Mouse (Mus musculus) R1 (cell line): Measurements from ENCODE around the gene Snx20.

Experiments
- DNase-seq: peaks from one replicate; pipeline ENCODE4 v3.0.0-alpha.2; 2018; ENCODE audit warnings: low read depth, low spot score

Snx20 gene

GRCm38 (mm10) chr8:88642734-88643564, 7.0 kb upstream of the Snx20 start:
- no peak for DNase-seq

GRCm38 (mm10) chr8:88638908-88639307, 3.0 kb upstream of the Snx20 start:
- no peak for DNase-seq

GRCm38 (mm10) chr8:88637092-88638000, 1.4 kb upstream of the Snx20 start:
- no peak for DNase-seq

- no peak for DNase-seq
These were observed 2.6 kb downstream of the Snx20 start for GRCm38 (mm10) chr8:88633343-88633765.

GRCm38 (mm10) chr8:88631081-88631480, 4.8 kb downstream of the Snx20 start:
- DNase-seq: no peak

- no peak for DNase-seq
These were observed 5.7 kb downstream of the Snx20 start for GRCm38 (mm10) chr8:88630225-88630624.

GRCm38 (mm10) chr8:88628001-88628774, 7.7 kb downstream of the Snx20 start:
- DNase-seq: peak; percentile 42

GRCm38 (mm10) chr8:88627265-88627991, 8.5 kb downstream of the Snx20 start:
- DNase-seq: peak; percentile 75

- no peak for DNase-seq
These were observed 9.0 kb downstream of the Snx20 start for GRCm38 (mm10) chr8:88626940-88627264.

- DNase-seq: no peak
These were observed 9.5 kb downstream of the Snx20 start for GRCm38 (mm10) chr8:88626433-88626832.

GRCm38 (mm10) chr8:88624276-88624675, 11.7 kb downstream of the Snx20 start:
- DNase-seq: no peak

GRCm38 (mm10) chr8:88623351-88623750, 12.6 kb downstream of the Snx20 start:
- no peak for DNase-seq

- DNase-seq: peak; percentile 48
These were observed 14.5 kb downstream of the Snx20 start for GRCm38 (mm10) chr8:88621408-88621807.

- no peak for DNase-seq
These were observed 15.0 kb downstream of the Snx20 start for GRCm38 (mm10) chr8:88620931-88621330.

GRCm38 (mm10) chr8:88619513-88619912, 16.4 kb downstream of the Snx20 start:
- DNase-seq: peak; percentile 21

- no peak for DNase-seq
These were observed 17.3 kb downstream of the Snx20 start for GRCm38 (mm10) chr8:88618612-88619011.

GRCm38 (mm10) chr8:88614981-88615380, 20.9 kb downstream of the Snx20 start:
- DNase-seq: no peak

GRCm38 (mm10) chr8:88610271-88610670, 25.7 kb downstream of the Snx20 start:
- no peak for DNase-seq

- DNase-seq: peak; percentile 24
These were observed 26.9 kb downstream of the Snx20 start for GRCm38 (mm10) chr8:88609036-88609435.

- no peak for DNase-seq
These were observed 30.4 kb downstream of the Snx20 start for GRCm38 (mm10) chr8:88605361-88606040.
